Mouse (Mus musculus) kidney, adult 2 months (tissue): Measurements from ENCODE around the gene Col1a2.

Experiments used
- CTCF ChIP-seq: fragments of 200-500 bp; conservative IDR thresholded peaks from 2 replicates; pipeline ENCODE4 v1.5.1; 2011; ENCODE audit warnings: low read depth, mild to moderate bottlenecking, control low read depth, low read length, moderate library complexity, mixed read lengths; ENCODE audit not compliant: insufficient read depth, insufficient read length
- POLR2A ChIP-seq: fragments of 200-500 bp; IDR thresholded peaks from one replicate; pipeline ENCODE4 v1.6.1; 2011; ENCODE audit warnings: low read depth, low read length, control low read depth

GRCm38 (mm10) chr6:4465320-4465719 is 39.3 kb upstream of the Col1a2 start:
- TF ChIP-seq CTCF = no peak
- TF ChIP-seq POLR2A = no peak
